Mouse (Mus musculus): ENCODE measurements at regions not wholly inside any gene's neighbourhood (a gene's known extent, or its start where the extent isn't known, plus 50 kb on each side); places are given as distances from the start of the nearest gene placed in this dataset.

- no peaks in the 10 kb centered on the region for H3K4me1 ChIP-seq (replicated peaks; ENCODE audit: control insufficient read depth, insufficient read depth, low read length)
- 48% methylated on average over 7 of the region's 7 CpGs for WGBS
- no peaks in the 10 kb centered on the region for H3K27me3 ChIP-seq (ENCODE audit: control insufficient read depth, insufficient read depth, low read length)
- no peaks in the 10 kb centered on the region for H3K36me3 ChIP-seq (ENCODE audit: control insufficient read depth, insufficient read depth, low read length)
- no peak overlapping the region for H3K27ac ChIP-seq (ENCODE audit: control insufficient read depth, insufficient read depth, low read length)
- no peak overlapping the region for H3K4me3 ChIP-seq (ENCODE audit: control insufficient read depth, insufficient read depth, low read length)
- TF ChIP-seq CTCF (IDR thresholded peaks at IDR 0.05; ENCODE audit: borderline replicate concordance, control insufficient read depth, extremely low read depth, insufficient read depth, low read length, poor library complexity) = no peak
- TF ChIP-seq POLR2A (IDR thresholded peaks at IDR 0.05; ENCODE audit: control insufficient read depth, extremely low read depth, insufficient read depth, low read length, poor library complexity) = no peak
- DNase-seq = no peak
Measured at GRCm38 (mm10) chr6:6463807-6464470, 114.5 kb downstream of the Sem1 start.

GRCm38 (mm10) chr6:6459918-6460239 lies 118.6 kb downstream of the Sem1 start:
- 45% methylated on average over 2 of the region's 2 CpGs for WGBS

GRCm38 (mm10) chr6:6459006-6459917 lies 119.2 kb downstream of the Sem1 start:
- DNase-seq = no peak
- 38% methylated on average over 14 of the region's 14 CpGs for WGBS
- H3K27ac ChIP-seq (ENCODE audit: control insufficient read depth, insufficient read depth, low read length) = no peak overlapping the region
- no peaks in the 10 kb centered on the region for H3K4me1 ChIP-seq (replicated peaks; ENCODE audit: control insufficient read depth, insufficient read depth, low read length)
- H3K27me3 ChIP-seq (ENCODE audit: control insufficient read depth, insufficient read depth, low read length) = no peaks in the 10 kb centered on the region
- no peaks in the 10 kb centered on the region for H3K36me3 ChIP-seq (ENCODE audit: control insufficient read depth, insufficient read depth, low read length)
- TF ChIP-seq POLR2A (IDR thresholded peaks at IDR 0.05; ENCODE audit: control insufficient read depth, extremely low read depth, insufficient read depth, low read length, poor library complexity) = no peak
- no peak for TF ChIP-seq CTCF (IDR thresholded peaks at IDR 0.05; ENCODE audit: borderline replicate concordance, control insufficient read depth, extremely low read depth, insufficient read depth, low read length, poor library complexity)
- H3K4me3 ChIP-seq (ENCODE audit: control insufficient read depth, insufficient read depth, low read length) = no peak overlapping the region

More at GRCm38 (mm10) chr6:6459918-6460239, 118.6 kb downstream of the Sem1 start:
- Histone ChIP-seq H3K4me1 (replicated peaks; ENCODE audit: control insufficient read depth, insufficient read depth, low read length) (no peaks in the 10 kb centered on the region), H3K4me3 (ENCODE audit: control insufficient read depth, insufficient read depth, low read length) (no peak overlapping the region), H3K27me3 (ENCODE audit: control insufficient read depth, insufficient read depth, low read length) (no peaks in the 10 kb centered on the region), H3K27ac (ENCODE audit: control insufficient read depth, insufficient read depth, low read length) (no peak overlapping the region), H3K36me3 (ENCODE audit: control insufficient read depth, insufficient read depth, low read length) (no peaks in the 10 kb centered on the region)
- TF ChIP-seq CTCF (IDR thresholded peaks at IDR 0.05; ENCODE audit: borderline replicate concordance, control insufficient read depth, extremely low read depth, insufficient read depth, low read length, poor library complexity) = no peak
- TF ChIP-seq POLR2A (IDR thresholded peaks at IDR 0.05; ENCODE audit: control insufficient read depth, extremely low read depth, insufficient read depth, low read length, poor library complexity) = no peak
- DNase-seq = no peak

GRCm38 (mm10) chr6:6457726-6458125 lies 120.7 kb downstream of the Sem1 start:
- no peak for DNase-seq
- Histone ChIP-seq H3K4me3 (ENCODE audit: control insufficient read depth, insufficient read depth, low read length) (no peak overlapping the region), H3K27ac (ENCODE audit: control insufficient read depth, insufficient read depth, low read length) (no peak overlapping the region), H3K36me3 (ENCODE audit: control insufficient read depth, insufficient read depth, low read length) (no peaks in the 10 kb centered on the region), H3K27me3 (ENCODE audit: control insufficient read depth, insufficient read depth, low read length) (no peaks in the 10 kb centered on the region), H3K4me1 (replicated peaks; ENCODE audit: control insufficient read depth, insufficient read depth, low read length) (no peaks in the 10 kb centered on the region)
- TF ChIP-seq POLR2A (IDR thresholded peaks at IDR 0.05; ENCODE audit: control insufficient read depth, extremely low read depth, insufficient read depth, low read length, poor library complexity) (no peak), CTCF (IDR thresholded peaks at IDR 0.05; ENCODE audit: borderline replicate concordance, control insufficient read depth, extremely low read depth, insufficient read depth, low read length, poor library complexity) (no peak)
- 81% methylated on average over 4 of the region's 4 CpGs for WGBS

- Histone ChIP-seq H3K27ac (ENCODE audit: control insufficient read depth, insufficient read depth, low read length) (no peak overlapping the region), H3K4me3 (ENCODE audit: control insufficient read depth, insufficient read depth, low read length) (no peak overlapping the region), H3K4me1 (replicated peaks; ENCODE audit: control insufficient read depth, insufficient read depth, low read length) (no peaks in the 10 kb centered on the region), H3K36me3 (ENCODE audit: control insufficient read depth, insufficient read depth, low read length) (no peaks in the 10 kb centered on the region), H3K27me3 (ENCODE audit: control insufficient read depth, insufficient read depth, low read length) (no peaks in the 10 kb centered on the region)
- 90% methylated on average over 5 of the region's 5 CpGs for WGBS
- no peak for DNase-seq
- TF ChIP-seq POLR2A (IDR thresholded peaks at IDR 0.05; ENCODE audit: control insufficient read depth, extremely low read depth, insufficient read depth, low read length, poor library complexity) = no peak
- no peak for TF ChIP-seq CTCF (IDR thresholded peaks at IDR 0.05; ENCODE audit: borderline replicate concordance, control insufficient read depth, extremely low read depth, insufficient read depth, low read length, poor library complexity)
Measured at GRCm38 (mm10) chr6:6457001-6457400, 121.5 kb downstream of the Sem1 start.

- Histone ChIP-seq H3K27ac (ENCODE audit: control insufficient read depth, insufficient read depth, low read length) (no peak overlapping the region), H3K4me1 (replicated peaks; ENCODE audit: control insufficient read depth, insufficient read depth, low read length) (no peaks in the 10 kb centered on the region), H3K27me3 (ENCODE audit: control insufficient read depth, insufficient read depth, low read length) (no peaks in the 10 kb centered on the region), H3K4me3 (ENCODE audit: control insufficient read depth, insufficient read depth, low read length) (no peak overlapping the region), H3K36me3 (ENCODE audit: control insufficient read depth, insufficient read depth, low read length) (no peaks in the 10 kb centered on the region)
- TF ChIP-seq POLR2A (IDR thresholded peaks at IDR 0.05; ENCODE audit: control insufficient read depth, extremely low read depth, insufficient read depth, low read length, poor library complexity) (no peak), CTCF (IDR thresholded peaks at IDR 0.05; ENCODE audit: borderline replicate concordance, control insufficient read depth, extremely low read depth, insufficient read depth, low read length, poor library complexity) (no peak)
- DNase-seq = no peak
- 95% methylated on average over 5 of the region's 5 CpGs for WGBS
Measured at GRCm38 (mm10) chr6:6455566-6455965, 122.9 kb downstream of the Sem1 start.
